Mouse (Mus musculus) heart, embryonic 15.5 days (tissue): ENCODE data around the gene Wipi2. TPM values are rescaled to one million over a fixed set of nuclear protein-coding genes. Genes with fewer than 3 reads are reported as not detected.

Source experiments
- ATAC-seq: fragments of 200-750 bp; cut with Nextera tagmentation; replicated peaks from 2 replicates; pipeline ENCODE4 v1.8.0; 2017; ENCODE audit warnings: low read depth, moderate TSS enrichment; ENCODE audit not compliant: insufficient number of reproducible peaks, insufficient read depth, low FRiP score
- H3K27ac ChIP-seq: fragments of 300-500 bp; sonication (generic); 2 replicates; pipeline ENCODE4 v1.5.1; 2015; ENCODE audit warnings: mild to moderate bottlenecking, inconsistent platforms
- H3K27me3 ChIP-seq: fragments of 300-500 bp; sonication (generic); 2 replicates; pipeline ENCODE4 v1.6.1; 2015; ENCODE audit warnings: inconsistent platforms
- H3K36me3 ChIP-seq: fragments of 300-500 bp; sonication (generic); 2 replicates; pipeline ENCODE4 v1.6.1; 2015; ENCODE audit warnings: mild to moderate bottlenecking, inconsistent platforms
- H3K4me1 ChIP-seq: fragments of 300-500 bp; sonication (generic); replicated peaks from 2 replicates; pipeline ENCODE4 v1.6.1; 2015; ENCODE audit warnings: inconsistent platforms
- H3K4me2 ChIP-seq: fragments of 300-500 bp; sonication (generic); 2 replicates; pipeline ENCODE4 v1.6.1; 2015; ENCODE audit warnings: inconsistent platforms, mild to moderate bottlenecking, moderate library complexity
- H3K4me3 ChIP-seq: fragments of 300-500 bp; sonication (generic); 2 replicates; pipeline ENCODE4 v1.5.1; 2015; ENCODE audit warnings: mild to moderate bottlenecking, inconsistent platforms
- H3K9ac ChIP-seq: fragments of 300-500 bp; sonication (generic); 2 replicates; pipeline ENCODE4 v1.6.1; 2015; ENCODE audit warnings: mild to moderate bottlenecking, inconsistent platforms
- H3K9me3 ChIP-seq: fragments of 300-500 bp; sonication (generic); replicated peaks from 2 replicates; pipeline ENCODE4 v1.6.1; 2016; ENCODE audit warnings: inconsistent platforms
- WGBS: fragments of 180-500 bp; shearing (Covaris S2); methylation state at CpG from one replicate; pipeline ENCODE4 v1.1.7; 2015; ENCODE audit warnings: mixed read lengths; 5-methylcytosine and 5-hydroxymethylcytosine counted together
- polyA plus RNA-seq: library from polyadenylated mRNA; unstranded; fragments of >200 nt; fragmentation: Nextera tagmentation; extraction: Ambion mirVana; gene quantifications from 2 replicates; pipeline ENCODE4 v1.2.1, GENCODE M21; 2015

Gene Wipi2
- polyA plus RNA-seq, result 23.9 and 28.3 TPM in 2 replicates

GRCm38 (mm10) chr5:142627398-142627797 lies at the start of gene Wipi2:
Wipi2 (plus strand) TSS chr5:142627698.
- no peak within 1 kb of the TSS for H3K9ac ChIP-seq
- H3K27me3 ChIP-seq, result no peaks in the 10 kb centered on the region
- H3K4me2 ChIP-seq, result peak within 1 kb of the TSS; percentile 77
- H3K9me3 ChIP-seq, result no peaks in the 10 kb centered on the region
- no peaks in the 10 kb centered on the region for H3K36me3 ChIP-seq
- ATAC-seq, result no peak
- 81% methylated on average over 2 of the region's 2 CpGs for WGBS
- H3K4me3 ChIP-seq, result peak within 1 kb of the TSS; percentile 92
- peak within 1 kb of the TSS; percentile 85 for H3K27ac ChIP-seq
- H3K4me1 ChIP-seq, result peaks cover 13% of the 10 kb centered on the region

- Histone ChIP-seq H3K9me3 (no peaks in the 10 kb centered on the region), H3K4me3 (no peak overlapping the region)
Observed at GRCm38 (mm10) chr5:142578192-142578591, 49.3 kb upstream of the Wipi2 start.

GRCm38 (mm10) chr5:142581517-142581916 lies 46.0 kb upstream of the Wipi2 start:
- Histone ChIP-seq H3K4me2 (no peak overlapping the region), H3K27ac (no peak overlapping the region), H3K4me3 (no peak overlapping the region), H3K36me3 (no peaks in the 10 kb centered on the region), H3K9me3 (no peaks in the 10 kb centered on the region), H3K27me3 (0 out of 2 replicates have a peak, but pooled peaks cover 5% of the 10 kb centered on the region), H3K9ac (no peak overlapping the region), H3K4me1 (no peaks in the 10 kb centered on the region)
- WGBS, result 13% methylated on average over 5 of the region's 5 CpGs
- ATAC-seq, result 0 out of 2 replicates have a peak, but pooled peaks have one; percentile 18

More at GRCm38 (mm10) chr5:142578192-142578591, 49.3 kb upstream of the Wipi2 start:
- Histone ChIP-seq H3K4me1 (no peaks in the 10 kb centered on the region), H3K27me3 (no peaks in the 10 kb centered on the region), H3K4me2 (no peak overlapping the region), H3K36me3 (no peaks in the 10 kb centered on the region), H3K27ac (no peak overlapping the region), H3K9ac (no peak overlapping the region)
- no peak for ATAC-seq
- 85% methylated on average over 10 of the region's 10 CpGs for WGBS

- Histone ChIP-seq H3K9ac (no peak overlapping the region), H3K27me3 (0 out of 2 replicates have a peak, but pooled peaks cover 7% of the 10 kb centered on the region), H3K9me3 (no peaks in the 10 kb centered on the region), H3K4me2 (no peak overlapping the region), H3K4me3 (no peak overlapping the region), H3K4me1 (no peaks in the 10 kb centered on the region), H3K27ac (no peak overlapping the region), H3K36me3 (no peaks in the 10 kb centered on the region)
- WGBS, result 52% methylated on average over 14 of the region's 14 CpGs
- no peak; the same call in 1 of the 2 replicates for ATAC-seq
Observed at GRCm38 (mm10) chr5:142583616-142584126, 43.8 kb upstream of the Wipi2 start.

- 0 out of 2 replicates have a peak, but pooled peaks cover 3% of the 10 kb centered on the region for H3K27me3 ChIP-seq
- no peak overlapping the region for H3K4me2 ChIP-seq
- no peaks in the 10 kb centered on the region for H3K36me3 ChIP-seq
- H3K9me3 ChIP-seq, result no peaks in the 10 kb centered on the region
- H3K4me1 ChIP-seq, result no peaks in the 10 kb centered on the region
- 73% methylated on average over 6 of the region's 6 CpGs for WGBS
- no peak overlapping the region for H3K27ac ChIP-seq
- no peak overlapping the region for H3K9ac ChIP-seq
- no peak overlapping the region for H3K4me3 ChIP-seq
- no peak for ATAC-seq
Observed at GRCm38 (mm10) chr5:142590953-142591616, 36.4 kb upstream of the Wipi2 start.

- H3K36me3 ChIP-seq, result no peaks in the 10 kb centered on the region
- H3K4me1 ChIP-seq, result no peaks in the 10 kb centered on the region
- H3K27ac ChIP-seq, result no peak overlapping the region
- 62% methylated on average over 3 of the region's 3 CpGs for WGBS
- H3K9me3 ChIP-seq, result no peaks in the 10 kb centered on the region
- H3K9ac ChIP-seq, result no peak overlapping the region
- no peak for ATAC-seq
- H3K4me2 ChIP-seq, result no peak overlapping the region
- no peaks in the 10 kb centered on the region for H3K27me3 ChIP-seq
- H3K4me3 ChIP-seq, result no peak overlapping the region
Observed at GRCm38 (mm10) chr5:142595698-142596097, 31.8 kb upstream of the Wipi2 start.

GRCm38 (mm10) chr5:142596723-142597122 lies 30.8 kb upstream of the Wipi2 start:
- Histone ChIP-seq H3K27ac (no peak overlapping the region), H3K9ac (no peak overlapping the region), H3K27me3 (no peaks in the 10 kb centered on the region), H3K9me3 (no peaks in the 10 kb centered on the region), H3K4me2 (no peak overlapping the region), H3K4me1 (no peaks in the 10 kb centered on the region), H3K4me3 (no peak overlapping the region), H3K36me3 (no peaks in the 10 kb centered on the region)
- no peak for ATAC-seq
- 70% methylated on average over 6 of the region's 6 CpGs for WGBS

GRCm38 (mm10) chr5:142597648-142598390 lies 29.7 kb upstream of the Wipi2 start:
- Histone ChIP-seq H3K4me3 (no peak overlapping the region), H3K4me1 (no peaks in the 10 kb centered on the region), H3K27ac (no peak overlapping the region), H3K4me2 (no peak overlapping the region), H3K9me3 (no peaks in the 10 kb centered on the region), H3K9ac (no peak overlapping the region), H3K36me3 (no peaks in the 10 kb centered on the region), H3K27me3 (0 out of 2 replicates have a peak, but pooled peaks cover 4% of the 10 kb centered on the region)
- 64% methylated on average over 6 of the region's 6 CpGs for WGBS
- ATAC-seq, result no peak

- Histone ChIP-seq H3K9ac (no peak overlapping the region), H3K9me3 (no peaks in the 10 kb centered on the region), H3K4me1 (peaks cover 6% of the 10 kb centered on the region), H3K4me3 (no peak overlapping the region), H3K27ac (no peak overlapping the region), H3K36me3 (no peaks in the 10 kb centered on the region), H3K27me3 (peaks cover 44% of the 10 kb centered on the region), H3K4me2 (no peak overlapping the region)
- no peak for ATAC-seq
- WGBS, result 76% methylated on average over 7 of the region's 7 CpGs
Observed at GRCm38 (mm10) chr5:142604379-142604778, 23.1 kb upstream of the Wipi2 start.

- Histone ChIP-seq H3K4me1 (peaks cover 6% of the 10 kb centered on the region), H3K4me3 (no peak overlapping the region), H3K27ac (no peak overlapping the region), H3K27me3 (peaks cover 53% of the 10 kb centered on the region), H3K36me3 (no peaks in the 10 kb centered on the region), H3K9me3 (no peaks in the 10 kb centered on the region), H3K9ac (no peak overlapping the region), H3K4me2 (no peak overlapping the region)
- ATAC-seq, result no peak
- WGBS, result 85% methylated on average over 12 of the region's 12 CpGs
Observed at GRCm38 (mm10) chr5:142605288-142605687, 22.2 kb upstream of the Wipi2 start.

GRCm38 (mm10) chr5:142608259-142608988 lies 19.1 kb upstream of the Wipi2 start, which contains the start of gene Mmd2:
Mmd2 (minus strand) TSS chr5:142608800.
- H3K4me1 ChIP-seq, result peaks cover 6% of the 10 kb centered on the region
- no peaks in the 10 kb centered on the region for H3K36me3 ChIP-seq
- H3K27ac ChIP-seq, result no peak within 1 kb of the TSS
- H3K27me3 ChIP-seq, result peaks cover 51% of the 10 kb centered on the region
- peak within 1 kb of the TSS; percentile 44 for H3K4me3 ChIP-seq
- no peaks in the 10 kb centered on the region for H3K9me3 ChIP-seq
- peak within 1 kb of the TSS; percentile 75 for H3K4me2 ChIP-seq
- H3K9ac ChIP-seq, result peak within 1 kb of the TSS; percentile 33; the same call in 1 of the 2 replicates
- WGBS, result 5% methylated on average over 42 of the region's 42 CpGs
- ATAC-seq, result no peak
